Mouse (Mus musculus) MEL (cell line): ENCODE data around the gene Bahd1. TPM values are rescaled to one million over a fixed set of nuclear protein-coding genes. Genes with fewer than 3 reads are reported as not detected.

Source experiments
- DNase-seq: peaks from one replicate; pipeline ENCODE4 v3.0.0; 2011; ENCODE audit warnings: low read depth, low spot score
- H3K27ac ChIP-seq: 2 replicates; pipeline ENCODE4 v1.5.1; 2012; ENCODE audit warnings: low read depth, mild to moderate bottlenecking, control low read depth, low read length, moderate library complexity; ENCODE audit not compliant: control insufficient read depth
- H3K27me3 ChIP-seq, 2 experiments: fragments of 150-350 bp in 1 of 2; sonication (generic) in 1 of 2; 2 replicates each; pipeline ENCODE4 v1.6.1; 2012; ENCODE audit warnings: low read length in 2 of 2, mild to moderate bottlenecking in 2 of 2, improper control_type of control experiment in 1 of 2, moderate library complexity in 1 of 2; ENCODE audit not compliant: insufficient read depth in 2 of 2, control insufficient read depth in 1 of 2
- H3K36me3 ChIP-seq, 2 experiments: 2 replicates each; pipeline ENCODE4 v1.6.1; 2012 to 2014; ENCODE audit warnings: low read length in 2 of 2, improper control_type of control experiment in 1 of 2, inconsistent platforms in 1 of 2, mild to moderate bottlenecking in 1 of 2; ENCODE audit not compliant: insufficient read depth in 2 of 2, control insufficient read depth in 1 of 2
- H3K4me1 ChIP-seq, 2 experiments: fragments of 150-350 bp in 1 of 2; sonication (generic) in 1 of 2; 2 replicates each; pipeline ENCODE4 v1.6.1; 2012; ENCODE audit warnings: low read length in 2 of 2, improper control_type of control experiment in 1 of 2, mild to moderate bottlenecking in 1 of 2; ENCODE audit not compliant: insufficient read depth in 2 of 2, control insufficient read depth in 1 of 2
- H3K4me3 ChIP-seq, 2 experiments: fragments of 150-350 bp in 1 of 2; sonication (generic) in 1 of 2; 2 replicates each; pipeline ENCODE4 v1.5.1; 2012; ENCODE audit warnings: low read depth in 2 of 2, low read length in 2 of 2, mild to moderate bottlenecking in 2 of 2, moderate library complexity in 2 of 2, control low read depth in 1 of 2, improper control_type of control experiment in 1 of 2; ENCODE audit not compliant: control insufficient read depth in 1 of 2, insufficient read depth in 1 of 2
- H3K79me2 ChIP-seq: 2 replicates; pipeline ENCODE4 v1.6.1; 2012; ENCODE audit warnings: mild to moderate bottlenecking, low read length, moderate library complexity; ENCODE audit not compliant: control insufficient read depth, poor library complexity, insufficient read depth
- H3K9ac ChIP-seq: 2 replicates; pipeline ENCODE4 v1.6.1; 2012; ENCODE audit warnings: low read depth, mild to moderate bottlenecking, control low read depth, low read length, moderate library complexity; ENCODE audit not compliant: control insufficient read depth, poor library complexity, severe bottlenecking
- H3K9me3 ChIP-seq: fragments of 150-350 bp; sonication (generic); replicated peaks from 2 replicates; pipeline ENCODE4 v1.6.1; 2012; ENCODE audit warnings: mild to moderate bottlenecking, low read length, improper control_type of control experiment, moderate library complexity; ENCODE audit not compliant: insufficient read depth
- CHD2 ChIP-seq: IDR thresholded peaks from 2 replicates; pipeline ENCODE4 v1.6.1; 2011; ENCODE audit warnings: low read length, improper control_type of control experiment
- E2F4 ChIP-seq: IDR thresholded peaks from 2 replicates; pipeline ENCODE4 v1.6.1; 2011; ENCODE audit warnings: low read depth, low read length, improper control_type of control experiment, borderline replicate concordance
- EP300 ChIP-seq, 2 experiments: IDR thresholded peaks; 2 replicates each; pipeline ENCODE4 v1.6.1; 2011; ENCODE audit warnings: improper control_type of control experiment in 2 of 2, low read length in 2 of 2, low read depth in 1 of 2, mild to moderate bottlenecking in 1 of 2
- GATA1 ChIP-seq: IDR thresholded peaks from 2 replicates; pipeline ENCODE4 v1.6.1; 2011; ENCODE audit warnings: low read depth, low read length, improper control_type of control experiment
- HCFC1 ChIP-seq: IDR thresholded peaks from 2 replicates; pipeline ENCODE4 v1.6.1; 2012; ENCODE audit warnings: low read depth, mild to moderate bottlenecking, inconsistent platforms, low read length, improper control_type of control experiment, moderate library complexity
- JUND ChIP-seq: IDR thresholded peaks from 2 replicates; pipeline ENCODE4 v1.6.1; 2011; ENCODE audit warnings: low read depth, mild to moderate bottlenecking, improper control_type of control experiment, low read length
- MAFK ChIP-seq: IDR thresholded peaks from 2 replicates; pipeline ENCODE4 v1.6.1; 2011; ENCODE audit warnings: low read depth, mild to moderate bottlenecking, low read length, improper control_type of control experiment, borderline replicate concordance
- MAX ChIP-seq: IDR thresholded peaks from 2 replicates; pipeline ENCODE4 v1.6.1; 2011; ENCODE audit warnings: low read length, improper control_type of control experiment
- MYB ChIP-seq: IDR thresholded peaks from 2 replicates; pipeline ENCODE4 v1.6.1; 2011; ENCODE audit warnings: mild to moderate bottlenecking, low read depth, low read length, improper control_type of control experiment
- MYC ChIP-seq: IDR thresholded peaks from 2 replicates; pipeline ENCODE4 v1.6.1; 2011; ENCODE audit warnings: low read depth, mild to moderate bottlenecking, low read length, improper control_type of control experiment, moderate library complexity
- NELFE ChIP-seq: IDR thresholded peaks from 2 replicates; pipeline ENCODE4 v1.6.1; 2011; ENCODE audit warnings: low read depth, low read length, improper control_type of control experiment
- POLR2A ChIP-seq, 2 experiments: IDR thresholded peaks; 2 replicates each; pipeline ENCODE4 v1.6.1; 2011 to 2012; ENCODE audit warnings: low read length in 2 of 2, mild to moderate bottlenecking in 2 of 2, control low read depth in 1 of 2, improper control_type of control experiment in 1 of 2, low read depth in 1 of 2, moderate library complexity in 1 of 2; ENCODE audit not compliant: control insufficient read depth in 1 of 2, insufficient read depth in 1 of 2, poor library complexity in 1 of 2
- SMC3 ChIP-seq: IDR thresholded peaks from 2 replicates; pipeline ENCODE4 v1.6.1; 2011; ENCODE audit warnings: low read depth, low read length, improper control_type of control experiment
- TBP ChIP-seq: IDR thresholded peaks from 2 replicates; pipeline ENCODE4 v1.8.0; 2011; ENCODE audit warnings: low read depth, low read length, improper control_type of control experiment
- TCF12 ChIP-seq: IDR thresholded peaks from 2 replicates; pipeline ENCODE4 v1.6.1; 2014; ENCODE audit warnings: low read depth, mild to moderate bottlenecking, inconsistent platforms, low read length, improper control_type of control experiment, moderate library complexity
- USF2 ChIP-seq, 2 experiments: IDR thresholded peaks; 2 replicates each; pipeline ENCODE4 v1.6.1; 2011 to 2012; ENCODE audit warnings: improper control_type of control experiment in 2 of 2, low read length in 2 of 2, borderline replicate concordance in 1 of 2, inconsistent platforms in 1 of 2, low read depth in 1 of 2, mild to moderate bottlenecking in 1 of 2; ENCODE audit not compliant: insufficient read depth in 1 of 2
- ZC3H11A ChIP-seq: IDR thresholded peaks from 2 replicates; pipeline ENCODE4 v1.6.1; 2012; ENCODE audit warnings: low read depth, mild to moderate bottlenecking, inconsistent platforms, low read length, improper control_type of control experiment
- ZKSCAN1 ChIP-seq: IDR thresholded peaks from 2 replicates; pipeline ENCODE4 v1.6.1; 2012; ENCODE audit warnings: low read depth, mild to moderate bottlenecking, inconsistent platforms, low read length, improper control_type of control experiment, moderate library complexity
- ZNF384 ChIP-seq: IDR thresholded peaks from 2 replicates; pipeline ENCODE4 v1.6.1; 2012; ENCODE audit warnings: low read depth, mild to moderate bottlenecking, inconsistent platforms, low read length, improper control_type of control experiment
- polyA plus RNA-seq, 2 experiments: library from polyadenylated mRNA; stranded (reverse) in 1 of 2; unstranded in 1 of 2; fragments of >175 nt in 1 of 2; fragments of >200 nt in 1 of 2; gene quantifications; 2 replicates each; pipeline versions ENCODE4 v1.2.1 to v1.2.4; 2012; ENCODE audit warnings: low replicate concordance in 2 of 2, low read depth in 1 of 2; ENCODE audit not compliant: insufficient read length in 2 of 2, insufficient read depth in 1 of 2, missing spikeins in 1 of 2
- total RNA-seq: library from RNA; depleted of rRNA; stranded (reverse); fragments of 300-350 nt; gene quantifications from 2 replicates; pipeline ENCODE4 v1.2.3, GENCODE M21; 2012

Gene Bahd1
- total and polyA plus RNA-seq, 3 experiments = 8.0 to 24.7 TPM; not detected in 1

DNA sequence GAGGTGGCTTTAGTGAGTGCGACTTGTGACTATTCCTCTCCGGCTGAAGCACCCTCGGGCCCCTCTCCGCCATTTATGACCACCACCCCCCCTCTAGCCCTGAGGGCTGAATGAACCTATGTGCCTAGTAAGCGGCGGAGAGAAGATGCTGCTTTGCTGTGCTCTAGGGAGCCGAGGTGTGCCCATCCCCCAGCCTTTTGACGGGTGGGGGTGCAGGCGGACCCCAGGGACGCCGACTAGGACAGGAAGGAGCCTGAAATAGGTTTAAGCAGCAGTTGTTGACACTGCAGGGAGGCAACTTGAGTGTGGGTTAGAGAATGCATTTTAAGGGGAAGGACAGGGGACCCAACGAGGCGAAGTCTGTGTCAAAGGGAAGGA is 3.3 kb upstream of the Bahd1 start:
- no peak overlapping the region for H3K4me3 ChIP-seq
- peaks cover 6% of the 10 kb centered on the region for H3K79me2 ChIP-seq
- H3K4me1 ChIP-seq = peaks cover 0 to 15% of the 10 kb centered on the region in 2 experiments; a peak in 2 of 4 replicates
- H3K9me3 ChIP-seq = no peaks in the 10 kb centered on the region
- no peak for TF ChIP-seq ZNF384
- no peak for TF ChIP-seq TCF12
- no peak for DNase-seq
- H3K27me3 ChIP-seq = no peaks in the 10 kb centered on the region; a peak in 1 of 4 replicates
- H3K9ac ChIP-seq = no peak overlapping the region
- H3K36me3 ChIP-seq = no peaks in the 10 kb centered on the region
- no peak overlapping the region for H3K27ac ChIP-seq

DNA sequence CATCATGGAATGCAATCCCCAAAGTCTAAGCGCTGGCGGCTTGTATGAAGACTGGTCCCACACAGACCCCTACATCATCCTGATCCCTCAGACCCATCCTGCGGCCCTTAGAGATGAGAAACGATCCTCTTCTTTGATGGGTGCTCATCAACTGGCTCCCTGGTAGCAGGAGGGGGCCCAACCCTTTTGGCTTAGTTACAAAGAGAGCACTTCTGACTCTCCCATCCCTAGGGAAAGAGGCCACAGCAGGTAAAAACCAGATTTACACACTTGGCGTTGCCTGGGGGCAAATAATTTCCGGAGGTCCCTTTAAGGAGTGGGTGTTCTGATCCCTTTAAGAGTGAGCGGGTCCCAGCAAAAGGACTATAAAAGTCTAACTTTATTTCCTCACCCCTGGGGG is 2.8 kb upstream of the Bahd1 start:
- Histone ChIP-seq H3K27ac (no peak overlapping the region), H3K4me1 (peaks cover 0 to 12% of the 10 kb centered on the region in 2 experiments; a peak in 2 of 4 replicates), H3K4me3 (no peak overlapping the region)
- DNase-seq = no peak
- no peak for TF ChIP-seq MYC
- no peak for TF ChIP-seq ZNF384
- TF ChIP-seq CHD2 = no peak
- TF ChIP-seq HCFC1 = no peak
- no peak for TF ChIP-seq MAX
- no peak for TF ChIP-seq ZKSCAN1
- no peak for TF ChIP-seq MYB
- TF ChIP-seq TBP = no peak
- no peak for TF ChIP-seq EP300 (IDR thresholded peaks at IDR 0.05; ENCODE audit: low read depth in 1 of 2, low read length in 2 of 2)
- TF ChIP-seq ZC3H11A = no peak
- no peak for TF ChIP-seq USF2 (IDR thresholded peaks at IDR 0.05; ENCODE audit: borderline replicate concordance in 1 of 2, insufficient read depth in 1 of 2, low read depth in 1 of 2, low read length in 2 of 2)
- no peak for TF ChIP-seq GATA1
- TF ChIP-seq JUND = no peak
- no peak for TF ChIP-seq MAFK
- no peak for TF ChIP-seq NELFE
- TF ChIP-seq SMC3 = no peak
- no peak for TF ChIP-seq POLR2A (IDR thresholded peaks at IDR 0.05; ENCODE audit: control insufficient read depth in 1 of 2, insufficient read depth in 1 of 2, low read depth in 1 of 2, low read length in 2 of 2, poor library complexity in 1 of 2)
- TF ChIP-seq E2F4 = no peak
- TF ChIP-seq, all 39 proteins: peak for 0
- no peak overlapping the region for H3K9ac ChIP-seq
- H3K36me3 ChIP-seq = no peaks in the 10 kb centered on the region
- no peaks in the 10 kb centered on the region; a peak in 1 of 4 replicates for H3K27me3 ChIP-seq
- H3K9me3 ChIP-seq = no peaks in the 10 kb centered on the region
- peaks cover 11% of the 10 kb centered on the region for H3K79me2 ChIP-seq
